Mouse (Mus musculus) myocyte (in vitro differentiated cells): ENCODE measurements around the gene Comp.

Source experiments
- CEBPB ChIP-seq: IDR thresholded peaks from 2 replicates; pipeline ENCODE4 v1.6.1; 2011; ENCODE audit warnings: mild to moderate bottlenecking, moderate library complexity; ENCODE audit not compliant: poor library complexity, insufficient read depth, severe bottlenecking
- E2F4 ChIP-seq: IDR thresholded peaks from one replicate; pipeline ENCODE4 v1.6.1; 2011; ENCODE audit warnings: mild to moderate bottlenecking, control low read depth, moderate library complexity; ENCODE audit not compliant: insufficient read depth
- MAX ChIP-seq: IDR thresholded peaks from one replicate; pipeline ENCODE4 v1.6.1; 2011; ENCODE audit warnings: low read depth, mild to moderate bottlenecking, control low read depth
- POLR2A ChIP-seq: IDR thresholded peaks from one replicate; pipeline ENCODE4 v1.6.1; 2011; ENCODE audit warnings: low read depth, mild to moderate bottlenecking, control low read depth, moderate library complexity; ENCODE audit not compliant: insufficient read length
- POLR2AphosphoS2 ChIP-seq: IDR thresholded peaks from one replicate; pipeline ENCODE4 v1.6.1; 2011; ENCODE audit warnings: low read depth, control low read depth; ENCODE audit not compliant: insufficient read length
- TCF12 ChIP-seq: IDR thresholded peaks from one replicate; pipeline ENCODE4 v1.6.1; 2011; ENCODE audit warnings: mild to moderate bottlenecking, control low read depth; ENCODE audit not compliant: poor library complexity, insufficient read depth, severe bottlenecking
- USF1 ChIP-seq: IDR thresholded peaks from one replicate; pipeline ENCODE4 v1.6.1; 2011; ENCODE audit warnings: low read depth, mild to moderate bottlenecking, control low read depth, moderate library complexity

DNA sequence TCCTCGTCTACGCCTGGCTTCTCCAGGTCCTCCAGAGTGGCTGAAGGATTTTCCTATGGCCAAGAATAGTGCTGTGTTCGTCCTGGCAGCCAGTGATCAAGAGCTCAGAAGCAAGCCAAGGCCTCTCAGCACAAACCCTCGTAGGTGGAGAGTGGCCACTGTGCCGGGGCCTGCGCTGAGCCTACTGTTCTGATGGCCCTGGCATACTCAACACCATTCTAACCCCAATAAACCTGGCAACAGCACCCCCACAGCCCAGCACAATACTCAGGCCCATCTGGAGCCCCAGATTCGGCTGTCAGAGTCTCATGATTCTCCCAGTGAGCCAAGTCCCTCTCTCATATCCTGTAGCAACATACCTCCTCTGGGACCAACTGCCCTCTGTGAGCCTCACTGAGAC lies 32.7 kb upstream of the Comp start:
- TF ChIP-seq POLR2A (no peak), USF1 (no peak), POLR2AphosphoS2 (no peak), E2F4 (no peak), MAX (no peak), CEBPB (no peak), TCF12 (no peak)
